Mouse (Mus musculus): ENCODE data around the gene Pmp22. TPM values are rescaled to one million over a fixed set of nuclear protein-coding genes. Genes with fewer than 3 reads are reported as not detected.

Gene Pmp22
- polyA plus RNA-seq, 1 experiment from 2014 or later = 26.4 TPM

DNA sequence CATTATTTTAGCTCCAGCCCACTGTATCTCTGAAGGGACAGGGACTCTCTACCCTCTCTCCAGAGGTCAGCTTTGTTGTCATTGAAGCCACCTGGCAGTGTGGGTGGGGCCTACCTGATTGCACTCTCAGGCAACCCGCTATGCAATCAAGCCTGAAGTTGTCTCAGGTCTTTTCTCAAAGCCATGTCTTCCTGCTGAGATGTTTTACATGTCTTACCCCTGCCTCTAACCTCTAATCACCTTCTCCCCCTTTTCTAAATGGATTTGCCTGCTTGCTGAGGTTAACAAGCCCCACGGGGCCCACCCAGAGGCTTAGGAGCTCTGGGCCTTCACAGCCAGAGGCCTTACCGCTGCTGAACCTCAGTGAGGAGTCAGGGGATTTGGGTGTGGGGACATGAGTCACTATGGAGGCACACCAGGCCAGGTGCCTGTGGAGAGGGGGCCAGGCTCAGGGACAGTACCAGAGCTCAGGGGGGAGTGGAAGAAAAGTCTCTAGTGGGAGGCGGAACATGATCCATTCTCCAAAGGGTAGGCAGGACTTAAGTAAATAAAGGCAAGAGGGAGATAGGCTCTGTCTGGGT lies 8.1 kb downstream of the Pmp22 start:
- no peak overlapping the region for H3K4me2 ChIP-seq (ENCODE audit: low read length)
- H3K9me3 ChIP-seq (ENCODE audit: control insufficient read depth, low read length) = no peaks in the 10 kb centered on the region
- H3K4me1 ChIP-seq (ENCODE audit: control insufficient read depth, insufficient read depth, low read length) = peaks cover 9% of the 10 kb centered on the region
- no peak overlapping the region for H3K27ac ChIP-seq (replicated peaks; ENCODE audit: low read depth, low read length)
- no peak overlapping the region for H3K4me3 ChIP-seq (replicated peaks; ENCODE audit: low read depth, low read length)
- WGBS = 63% methylated on average over 4 of the region's 4 CpGs
- ATAC-seq (ENCODE audit: low FRiP score, low TSS enrichment) (no peak), DNase-seq (no peak)
- H3K36me3 ChIP-seq (ENCODE audit: control insufficient read depth, insufficient read depth, low read length) = no peaks in the 10 kb centered on the region
- peaks cover 25% of the 10 kb centered on the region; the same call in 1 of the 2 replicates for H3K27me3 ChIP-seq (ENCODE audit: control insufficient read depth, insufficient read depth, low read length)
- H3K9ac ChIP-seq (replicated peaks; ENCODE audit: low read length) = no peak overlapping the region

DNA sequence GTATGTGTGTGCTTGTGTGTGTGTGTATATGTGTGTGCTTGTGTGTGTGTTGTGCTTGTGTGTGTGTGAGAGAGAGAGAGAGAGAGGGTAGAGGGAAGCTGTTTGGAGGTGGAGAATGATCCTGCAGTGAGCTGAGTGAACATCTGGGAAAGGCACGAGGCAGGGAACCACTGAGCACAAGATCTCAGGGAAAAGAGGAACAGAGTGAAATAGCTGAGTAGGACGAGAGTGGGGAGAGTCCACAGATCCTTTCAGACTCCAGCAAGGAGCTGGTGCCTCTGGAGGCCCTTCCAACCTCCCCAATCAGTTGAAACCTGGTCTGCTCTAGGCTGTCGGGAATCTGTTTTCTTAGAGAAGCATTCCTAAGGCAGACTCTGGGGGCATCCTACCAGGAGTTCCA lies 10.0 kb downstream of the Pmp22 start:
- H3K4me2 ChIP-seq (ENCODE audit: low read length) = no peak overlapping the region
- no peak overlapping the region for H3K4me3 ChIP-seq (replicated peaks; ENCODE audit: low read depth, low read length)
- ATAC-seq (ENCODE audit: low FRiP score, low TSS enrichment) = no peak
- 76% methylated on average over 3 of the region's 3 CpGs for WGBS
- H3K9ac ChIP-seq (replicated peaks; ENCODE audit: low read length) = no peak overlapping the region
- no peaks in the 10 kb centered on the region for H3K9me3 ChIP-seq (ENCODE audit: control insufficient read depth, low read length)
- H3K36me3 ChIP-seq (ENCODE audit: control insufficient read depth, insufficient read depth, low read length) = no peaks in the 10 kb centered on the region
- no peaks in the 10 kb centered on the region for H3K4me1 ChIP-seq (ENCODE audit: control insufficient read depth, insufficient read depth, low read length)
- H3K27ac ChIP-seq (replicated peaks; ENCODE audit: low read depth, low read length) = no peak overlapping the region
- DNase-seq = no peak
- H3K27me3 ChIP-seq (ENCODE audit: control insufficient read depth, insufficient read depth, low read length) = peaks cover 7% of the 10 kb centered on the region; the same call in 1 of the 2 replicates

DNA sequence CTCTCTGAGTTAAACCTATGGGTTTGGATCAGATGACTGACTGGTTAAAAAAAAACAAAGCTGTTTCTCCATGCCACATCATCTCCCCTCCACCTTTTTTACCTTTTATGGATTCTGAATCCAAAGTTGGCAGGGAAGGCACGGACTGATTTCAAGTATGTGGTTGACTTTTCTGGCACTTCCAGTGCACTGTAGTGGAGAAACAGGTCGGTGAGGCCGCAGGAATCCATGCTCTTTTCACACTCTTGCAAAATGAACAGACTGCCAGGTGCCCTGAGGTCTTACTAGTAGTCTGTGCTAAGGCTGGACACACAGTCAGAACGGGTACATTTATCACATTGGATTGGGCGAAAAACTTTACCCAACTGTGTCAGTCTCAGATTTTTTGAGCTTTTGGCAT lies 13.5 kb downstream of the Pmp22 start:
- no peak overlapping the region for H3K4me2 ChIP-seq (ENCODE audit: low read length)
- no peak overlapping the region for H3K27ac ChIP-seq (replicated peaks; ENCODE audit: low read depth, low read length)
- DNase-seq (no peak), ATAC-seq (ENCODE audit: low FRiP score, low TSS enrichment) (no peak)
- H3K9me3 ChIP-seq (ENCODE audit: control insufficient read depth, low read length) = no peaks in the 10 kb centered on the region
- no peaks in the 10 kb centered on the region for H3K27me3 ChIP-seq (ENCODE audit: control insufficient read depth, insufficient read depth, low read length)
- H3K36me3 ChIP-seq (ENCODE audit: control insufficient read depth, insufficient read depth, low read length) = no peaks in the 10 kb centered on the region
- WGBS = 93% methylated on average over 5 of the region's 5 CpGs
- H3K4me1 ChIP-seq (ENCODE audit: control insufficient read depth, insufficient read depth, low read length) = no peaks in the 10 kb centered on the region
- no peak overlapping the region for H3K4me3 ChIP-seq (replicated peaks; ENCODE audit: low read depth, low read length)
- no peak overlapping the region for H3K9ac ChIP-seq (replicated peaks; ENCODE audit: low read length)

GRCm38 (mm10) chr11:63142816-63143215 lies 14.0 kb downstream of the Pmp22 start:
- no peaks in the 10 kb centered on the region for H3K9me3 ChIP-seq (ENCODE audit: control insufficient read depth, low read length)
- H3K27me3 ChIP-seq (ENCODE audit: control insufficient read depth, insufficient read depth, low read length) = no peaks in the 10 kb centered on the region
- H3K4me2 ChIP-seq (ENCODE audit: low read length) = no peak overlapping the region
- no peaks in the 10 kb centered on the region for H3K4me1 ChIP-seq (ENCODE audit: control insufficient read depth, insufficient read depth, low read length)
- no peak for DNase-seq
- 88% methylated on average over 4 of the region's 4 CpGs for WGBS
- H3K4me3 ChIP-seq (replicated peaks; ENCODE audit: low read depth, low read length) = no peak overlapping the region
- no peaks in the 10 kb centered on the region for H3K36me3 ChIP-seq (ENCODE audit: control insufficient read depth, insufficient read depth, low read length)
- H3K9ac ChIP-seq (replicated peaks; ENCODE audit: low read length) = no peak overlapping the region
- no peak for ATAC-seq (ENCODE audit: low FRiP score, low TSS enrichment)
- H3K27ac ChIP-seq (replicated peaks; ENCODE audit: low read depth, low read length) = no peak overlapping the region

DNA sequence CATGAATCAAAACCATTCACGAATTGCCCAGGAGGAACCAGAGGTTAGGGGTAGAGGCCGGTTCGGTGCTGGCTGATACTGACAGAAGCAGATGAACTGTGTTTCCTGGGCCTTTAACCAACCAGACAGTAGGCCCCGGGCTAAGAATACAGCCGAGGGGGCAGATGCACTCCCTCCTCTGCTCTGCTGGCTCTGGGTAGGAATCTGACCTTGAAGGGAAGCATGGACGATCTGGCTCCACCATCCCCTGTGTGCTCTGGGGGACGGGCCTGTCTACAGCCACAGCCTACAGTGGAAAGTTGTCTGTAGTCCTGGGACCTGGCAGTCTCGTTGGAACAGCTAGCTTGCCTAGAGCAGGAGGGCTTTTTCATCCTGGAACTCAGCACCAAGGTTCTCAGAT lies 14.7 kb downstream of the Pmp22 start:
- no peak for DNase-seq
- WGBS = 90% methylated on average over 8 of the region's 8 CpGs
- Histone ChIP-seq H3K36me3 (ENCODE audit: control insufficient read depth, insufficient read depth, low read length) (no peaks in the 10 kb centered on the region), H3K4me3 (replicated peaks; ENCODE audit: low read depth, low read length) (no peak overlapping the region), H3K27ac (replicated peaks; ENCODE audit: low read depth, low read length) (no peak overlapping the region), H3K9ac (replicated peaks; ENCODE audit: low read length) (no peak overlapping the region), H3K4me2 (ENCODE audit: low read length) (no peak overlapping the region), H3K4me1 (ENCODE audit: control insufficient read depth, insufficient read depth, low read length) (no peaks in the 10 kb centered on the region), H3K9me3 (ENCODE audit: control insufficient read depth, low read length) (no peaks in the 10 kb centered on the region), H3K27me3 (ENCODE audit: control insufficient read depth, insufficient read depth, low read length) (no peaks in the 10 kb centered on the region)
- ATAC-seq (ENCODE audit: low FRiP score, low TSS enrichment) = no peak

- H3K4me3 ChIP-seq (replicated peaks; ENCODE audit: low read depth, low read length) = no peak overlapping the region
- no peaks in the 10 kb centered on the region for H3K36me3 ChIP-seq (ENCODE audit: control insufficient read depth, insufficient read depth, low read length)
- no peak overlapping the region for H3K9ac ChIP-seq (replicated peaks; ENCODE audit: low read length)
- no peaks in the 10 kb centered on the region for H3K9me3 ChIP-seq (ENCODE audit: control insufficient read depth, low read length)
- H3K4me2 ChIP-seq (ENCODE audit: low read length) = no peak overlapping the region
- 81% methylated on average over 7 of the region's 7 CpGs for WGBS
- no peak overlapping the region for H3K27ac ChIP-seq (replicated peaks; ENCODE audit: low read depth, low read length)
- no peak for ATAC-seq (ENCODE audit: low FRiP score, low TSS enrichment)
- no peak for DNase-seq
- no peaks in the 10 kb centered on the region for H3K27me3 ChIP-seq (ENCODE audit: control insufficient read depth, insufficient read depth, low read length)
- no peaks in the 10 kb centered on the region for H3K4me1 ChIP-seq (ENCODE audit: control insufficient read depth, insufficient read depth, low read length)
Observed at GRCm38 (mm10) chr11:63146601-63147000, 17.8 kb downstream of the Pmp22 start.

DNA sequence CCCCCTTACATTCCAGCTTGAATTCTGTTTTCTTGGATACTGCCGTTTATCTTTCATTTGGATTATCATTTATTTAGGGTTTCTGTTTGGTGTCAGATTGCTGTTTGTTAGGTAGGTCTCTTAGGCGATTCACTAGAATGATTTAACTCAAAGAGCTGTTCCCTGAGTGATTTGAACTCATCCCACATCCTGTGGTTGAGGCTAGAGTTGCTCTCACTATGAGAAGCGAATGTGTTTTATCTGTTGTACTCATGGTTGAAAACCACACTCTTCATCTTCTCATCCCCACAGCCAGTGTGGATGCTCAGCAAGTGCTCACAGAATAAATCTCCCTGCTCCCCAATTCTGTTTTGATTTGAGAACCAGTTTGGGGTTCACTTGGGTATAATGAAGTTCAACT lies 19.5 kb downstream of the Pmp22 start:
- Histone ChIP-seq H3K36me3 (ENCODE audit: control insufficient read depth, insufficient read depth, low read length) (no peaks in the 10 kb centered on the region), H3K4me2 (ENCODE audit: low read length) (no peak overlapping the region), H3K27ac (replicated peaks; ENCODE audit: low read depth, low read length) (no peak overlapping the region), H3K27me3 (ENCODE audit: control insufficient read depth, insufficient read depth, low read length) (no peaks in the 10 kb centered on the region), H3K4me3 (replicated peaks; ENCODE audit: low read depth, low read length) (no peak overlapping the region), H3K9ac (replicated peaks; ENCODE audit: low read length) (no peak overlapping the region), H3K4me1 (ENCODE audit: control insufficient read depth, insufficient read depth, low read length) (no peaks in the 10 kb centered on the region), H3K9me3 (ENCODE audit: control insufficient read depth, low read length) (no peaks in the 10 kb centered on the region)
- DNase-seq = no peak
- ATAC-seq (ENCODE audit: low FRiP score, low TSS enrichment) = no peak
- 84% methylated on average over 3 of the region's 3 CpGs for WGBS

- no peaks in the 10 kb centered on the region for H3K27me3 ChIP-seq (ENCODE audit: control insufficient read depth, insufficient read depth, low read length)
- no peaks in the 10 kb centered on the region for H3K9me3 ChIP-seq (ENCODE audit: control insufficient read depth, low read length)
- no peak overlapping the region for H3K4me2 ChIP-seq (ENCODE audit: low read length)
- H3K4me1 ChIP-seq (ENCODE audit: control insufficient read depth, insufficient read depth, low read length) = no peaks in the 10 kb centered on the region
- no peak overlapping the region for H3K4me3 ChIP-seq (replicated peaks; ENCODE audit: low read depth, low read length)
- H3K9ac ChIP-seq (replicated peaks; ENCODE audit: low read length) = no peak overlapping the region
- no peaks in the 10 kb centered on the region for H3K36me3 ChIP-seq (ENCODE audit: control insufficient read depth, insufficient read depth, low read length)
- no peak overlapping the region for H3K27ac ChIP-seq (replicated peaks; ENCODE audit: low read depth, low read length)
- ATAC-seq (ENCODE audit: low FRiP score, low TSS enrichment) (no peak), DNase-seq (no peak)
- WGBS = 81% methylated on average over 5 of the region's 5 CpGs
Observed at GRCm38 (mm10) chr11:63151857-63152256, 23.1 kb downstream of the Pmp22 start.

DNA sequence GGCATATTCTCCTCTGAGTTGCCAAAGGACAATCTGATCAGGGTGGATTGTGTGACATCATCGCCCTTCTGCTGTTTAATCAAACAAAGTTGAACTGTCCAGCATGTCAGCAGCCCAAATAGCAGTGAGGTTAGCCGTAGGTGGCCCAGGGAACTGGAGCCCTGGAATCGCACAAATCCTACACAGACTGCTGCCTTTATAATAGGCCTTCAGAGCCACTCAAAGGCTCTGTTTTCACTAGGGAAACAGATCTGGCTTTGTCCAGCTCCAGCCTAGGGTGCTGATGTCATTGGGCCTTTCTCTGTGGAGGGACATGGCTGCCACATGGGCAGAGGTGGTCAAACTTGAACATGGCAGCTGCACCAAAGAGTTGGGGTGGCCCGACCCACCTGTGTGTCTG lies 28.3 kb downstream of the Pmp22 start:
- WGBS = 82% methylated on average over 4 of the region's 4 CpGs
- Histone ChIP-seq H3K4me1 (ENCODE audit: control insufficient read depth, insufficient read depth, low read length) (no peaks in the 10 kb centered on the region), H3K27ac (replicated peaks; ENCODE audit: low read depth, low read length) (no peak overlapping the region), H3K4me3 (replicated peaks; ENCODE audit: low read depth, low read length) (no peak overlapping the region), H3K9me3 (ENCODE audit: control insufficient read depth, low read length) (no peaks in the 10 kb centered on the region), H3K27me3 (ENCODE audit: control insufficient read depth, insufficient read depth, low read length) (no peaks in the 10 kb centered on the region), H3K9ac (replicated peaks; ENCODE audit: low read length) (no peak overlapping the region), H3K36me3 (ENCODE audit: control insufficient read depth, insufficient read depth, low read length) (no peaks in the 10 kb centered on the region), H3K4me2 (ENCODE audit: low read length) (no peak overlapping the region)
- ATAC-seq (ENCODE audit: low FRiP score, low TSS enrichment) = no peak
- DNase-seq = no peak
